Mouse (Mus musculus) kidney, postnatal 10 days (tissue): ENCODE measurements around the gene Dstn.

Experiments used
- DNase-seq: peaks from one replicate; pipeline ENCODE4 v3.0.0; 2021; ENCODE audit warnings: mixed read lengths

Gene Dstn

GRCm38 (mm10) chr2:143914760-143915599 is at the start of gene Dstn:
Gene Dstn, plus strand, starts transcription at chr2:143915320.
- DNase-seq, result peak; percentile 98

GRCm38 (mm10) chr2:143867326-143867725 is 47.8 kb upstream of the Dstn start:
- peak; percentile 91 for DNase-seq

DNA sequence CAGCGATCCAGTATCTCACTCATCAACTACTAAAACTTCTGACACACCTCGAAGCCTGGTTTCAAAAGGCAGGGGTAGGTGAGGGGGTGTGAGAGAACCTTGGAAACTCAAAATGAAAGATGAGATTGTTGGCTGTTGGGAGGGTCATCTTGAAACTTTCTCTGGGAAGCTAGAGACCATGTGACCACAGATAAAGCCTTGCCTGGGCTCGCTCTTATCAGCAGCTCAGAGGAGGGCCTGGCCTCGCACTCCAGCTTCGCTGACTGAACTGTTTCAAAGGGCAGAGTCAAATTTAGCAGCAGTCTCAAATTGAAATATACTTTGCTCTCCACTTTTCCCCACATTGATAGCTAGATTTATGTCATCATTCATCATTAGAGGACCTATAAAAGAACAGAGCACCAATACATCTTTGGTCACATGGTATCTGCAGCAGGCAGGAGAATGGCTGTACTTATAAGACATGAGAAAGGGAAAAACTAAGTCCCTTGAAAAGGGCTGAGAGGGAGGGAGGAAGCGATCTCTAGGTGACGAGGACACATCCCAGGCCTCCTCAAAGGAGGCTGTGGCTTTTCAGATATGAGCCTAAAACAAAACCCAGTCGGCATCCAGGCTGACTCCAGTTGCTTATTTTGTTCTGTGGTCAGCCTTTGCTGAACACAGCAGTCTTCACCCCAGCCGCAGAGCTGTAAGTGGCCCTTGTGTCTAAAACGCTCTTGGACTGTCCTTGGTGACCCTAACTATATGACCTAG is 44.0 kb upstream of the Dstn start:
- DNase-seq, result peak; percentile 32

- no peak for DNase-seq
Observed at GRCm38 (mm10) chr2:143876026-143876425, 39.1 kb upstream of the Dstn start.

- DNase-seq, result no peak
Observed at GRCm38 (mm10) chr2:143876929-143877632, 38.0 kb upstream of the Dstn start.

DNA sequence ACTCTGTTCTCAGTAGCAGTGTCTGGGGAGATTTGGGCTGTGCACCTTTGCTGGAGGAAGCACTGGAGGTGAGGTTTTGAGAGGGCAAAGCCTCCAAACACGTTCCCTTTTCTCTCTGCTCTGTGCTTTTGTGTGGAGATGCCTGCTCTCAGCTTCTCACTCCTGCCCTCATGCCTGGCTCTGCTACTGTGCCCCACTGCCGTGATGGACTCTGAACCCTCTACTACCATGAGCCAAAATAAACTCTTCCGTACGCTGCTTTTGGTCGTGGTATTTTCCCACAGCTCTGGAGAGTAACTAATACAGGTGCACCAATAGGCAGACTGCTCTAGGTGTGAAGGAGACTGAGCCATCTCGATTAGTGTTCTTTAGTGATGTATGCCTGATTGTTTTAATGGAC is 35.8 kb upstream of the Dstn start:
- no peak for DNase-seq

DNA sequence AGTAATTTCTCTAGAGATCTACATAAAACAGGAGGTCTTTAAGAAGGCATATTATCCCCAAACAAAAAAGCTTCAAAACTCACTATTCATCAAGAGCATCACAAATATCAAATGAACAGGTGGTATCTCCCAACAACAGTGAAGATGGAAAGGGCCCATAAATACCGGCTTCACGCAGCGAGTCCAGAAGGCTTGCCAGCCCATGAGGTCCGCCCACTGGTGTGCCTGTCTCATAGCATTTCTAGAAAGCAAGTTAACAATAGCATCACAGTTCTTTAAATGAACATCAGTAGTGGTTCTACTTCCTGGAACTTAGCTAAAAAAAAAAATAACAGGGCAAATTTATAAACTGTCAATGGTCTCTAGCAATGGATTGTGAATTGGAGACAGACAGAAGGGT is 33.1 kb upstream of the Dstn start:
- DNase-seq, result no peak

DNA sequence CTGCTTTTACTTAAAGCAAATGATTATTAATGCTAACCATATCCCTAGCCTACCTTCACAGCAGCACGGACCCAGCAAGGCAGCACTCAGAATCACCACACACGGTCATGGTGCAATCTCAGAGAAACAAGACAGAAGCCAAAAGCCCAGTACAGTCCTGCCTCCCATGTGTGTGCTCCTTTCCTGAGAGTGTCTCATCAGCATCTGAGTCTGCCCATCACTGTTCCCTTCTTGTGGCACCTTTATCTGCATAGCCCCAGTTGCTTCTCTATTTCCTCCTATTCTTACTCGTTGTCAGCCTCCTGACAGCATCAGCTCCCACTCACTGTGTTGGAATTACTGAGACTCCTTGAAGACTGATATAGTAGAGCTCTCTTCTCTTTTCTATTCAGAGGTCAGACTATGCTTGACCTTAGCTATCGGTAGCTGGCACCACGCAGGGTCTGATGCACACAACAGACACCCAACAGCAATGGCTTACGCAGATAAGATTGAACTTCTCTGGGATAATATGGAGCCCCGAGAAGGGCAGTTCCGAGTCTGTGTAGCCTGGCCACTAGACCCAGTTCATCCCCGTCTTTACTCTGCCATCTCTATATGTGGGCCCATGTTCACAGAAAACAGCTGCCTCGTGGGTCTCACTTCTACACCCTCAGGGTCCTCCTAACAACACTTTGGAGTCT is 32.4 kb upstream of the Dstn start:
- DNase-seq, result no peak

DNA sequence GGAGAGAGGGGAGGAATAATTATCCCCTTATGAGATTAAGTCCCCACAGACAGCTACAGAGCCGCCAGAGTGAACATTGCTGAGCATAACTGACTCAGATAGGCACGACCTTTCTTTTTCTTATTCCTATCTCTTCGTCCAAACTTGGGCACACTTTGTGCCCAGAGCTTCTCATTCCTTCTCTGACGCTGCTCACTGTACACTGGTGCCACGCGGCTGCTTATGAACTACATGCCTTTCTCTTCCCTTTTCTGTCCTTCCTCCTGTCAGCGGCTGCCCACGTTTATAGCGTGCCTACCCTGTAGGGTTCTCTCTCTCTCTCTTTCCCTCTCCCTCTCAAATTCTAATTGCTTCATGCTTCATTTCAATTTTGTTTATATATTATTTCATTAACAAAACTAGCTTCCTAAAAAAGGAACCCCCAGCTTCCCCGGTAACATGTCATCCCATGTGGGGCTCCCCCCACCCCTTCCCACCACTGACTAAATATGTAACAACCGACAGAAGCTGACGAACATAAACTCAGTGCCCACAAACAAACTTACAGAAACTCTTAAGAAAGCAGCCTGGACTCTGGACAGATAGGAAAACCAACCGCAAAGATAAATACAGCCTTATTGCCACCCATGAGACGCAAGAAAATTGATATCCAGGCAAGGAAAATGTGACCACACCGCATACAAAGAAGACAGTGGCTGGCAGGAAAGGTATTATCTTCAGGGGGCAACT is 25.8 kb upstream of the Dstn start:
- no peak for DNase-seq

GRCm38 (mm10) chr2:143889860-143890433 is 25.2 kb upstream of the Dstn start:
- DNase-seq, result peak; percentile 45

DNA sequence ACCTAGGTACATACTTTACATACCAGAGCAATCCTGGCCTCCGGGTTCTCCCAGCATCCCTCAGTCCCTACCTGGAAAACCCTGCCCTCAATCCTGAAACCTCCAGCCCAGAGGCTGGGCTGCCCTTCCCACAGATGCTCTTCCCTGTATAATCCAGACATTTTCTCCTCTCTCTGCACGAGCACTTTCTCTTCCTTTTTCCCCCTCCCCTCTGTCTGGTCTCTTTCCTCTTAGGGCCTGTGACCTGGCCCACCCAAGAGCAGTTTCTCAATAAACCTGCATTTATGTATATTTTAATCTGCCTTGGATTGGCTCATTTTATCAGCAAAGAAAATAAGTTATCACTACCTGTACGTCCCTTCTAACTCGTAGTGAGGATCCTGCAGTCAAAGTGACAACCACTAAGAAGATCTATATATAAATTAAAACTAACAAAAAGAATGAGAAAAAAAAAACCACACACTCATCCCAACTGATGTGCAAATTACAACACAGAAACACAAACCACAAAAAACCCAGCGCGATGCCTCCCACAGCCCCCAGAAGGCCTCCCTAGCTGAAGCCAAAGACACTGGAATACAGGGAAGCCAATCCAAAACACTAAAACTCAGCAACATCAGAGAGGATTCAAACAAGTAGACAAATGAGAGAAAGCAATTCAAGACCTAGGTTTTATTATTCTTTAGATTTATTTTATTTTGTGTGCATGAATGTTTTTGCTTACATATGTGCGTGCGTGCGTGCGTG is 23.6 kb upstream of the Dstn start:
- DNase-seq, result no peak

DNA sequence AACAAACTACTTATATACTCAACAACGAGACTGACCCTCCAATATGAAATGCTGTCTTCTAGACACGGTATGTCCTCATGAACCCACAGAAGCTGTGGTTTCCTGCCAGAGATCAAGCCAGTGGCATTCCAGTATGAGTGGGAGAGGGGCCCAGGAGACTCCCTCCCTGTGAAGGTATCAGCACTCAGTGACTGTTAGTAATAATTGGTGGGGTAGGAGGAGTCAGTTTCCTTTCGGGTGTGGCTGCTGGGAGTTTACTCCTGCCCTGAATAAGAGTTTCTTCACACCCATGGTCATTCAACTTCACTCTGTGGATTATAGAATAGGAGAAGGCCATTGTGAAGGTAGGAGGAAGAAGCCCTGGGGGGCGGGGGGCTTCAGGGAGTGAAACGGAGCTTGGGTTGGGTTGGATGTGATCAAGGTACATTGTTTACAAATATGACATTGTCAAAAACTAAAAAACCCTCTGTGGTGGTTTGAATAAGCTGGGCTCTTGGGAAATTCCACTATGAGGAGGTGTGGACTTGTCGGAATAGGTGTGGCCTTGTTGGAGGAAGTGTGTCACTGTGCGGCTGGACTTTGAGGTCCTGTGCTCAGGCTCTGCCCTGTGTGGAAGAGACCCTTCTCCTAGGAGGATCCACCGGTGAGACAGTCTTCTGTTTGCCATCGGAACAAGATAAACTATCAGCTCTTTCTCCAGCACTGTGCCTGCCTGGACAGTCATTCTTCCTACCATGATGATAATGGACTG is 15.5 kb upstream of the Dstn start:
- DNase-seq, result no peak

DNA sequence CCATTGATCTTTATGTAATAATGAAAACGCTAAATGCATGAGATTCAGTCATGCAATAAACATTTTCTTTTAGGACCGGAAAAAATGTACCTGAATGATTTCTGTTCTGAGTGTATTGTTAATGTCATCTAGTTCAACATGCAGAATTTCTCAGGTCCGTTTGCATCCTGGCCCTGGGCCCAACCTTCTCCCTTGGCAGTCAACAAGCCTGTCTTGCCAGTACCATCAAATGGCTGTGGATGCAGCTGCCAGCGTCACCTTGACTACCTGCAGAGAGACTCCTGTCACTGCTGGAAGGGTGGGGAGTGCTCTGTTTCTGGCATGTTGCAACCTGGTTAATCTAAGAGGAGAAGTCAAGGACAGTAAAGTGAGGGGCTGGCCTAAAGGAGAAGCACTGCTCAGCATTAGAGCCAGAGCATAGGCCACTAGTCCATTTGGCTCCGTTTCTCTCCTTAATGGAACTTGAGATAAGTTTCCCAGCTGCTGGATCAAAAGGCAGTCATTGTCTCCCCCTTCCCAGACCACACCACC is 14.2 kb upstream of the Dstn start:
- DNase-seq, result no peak

DNA sequence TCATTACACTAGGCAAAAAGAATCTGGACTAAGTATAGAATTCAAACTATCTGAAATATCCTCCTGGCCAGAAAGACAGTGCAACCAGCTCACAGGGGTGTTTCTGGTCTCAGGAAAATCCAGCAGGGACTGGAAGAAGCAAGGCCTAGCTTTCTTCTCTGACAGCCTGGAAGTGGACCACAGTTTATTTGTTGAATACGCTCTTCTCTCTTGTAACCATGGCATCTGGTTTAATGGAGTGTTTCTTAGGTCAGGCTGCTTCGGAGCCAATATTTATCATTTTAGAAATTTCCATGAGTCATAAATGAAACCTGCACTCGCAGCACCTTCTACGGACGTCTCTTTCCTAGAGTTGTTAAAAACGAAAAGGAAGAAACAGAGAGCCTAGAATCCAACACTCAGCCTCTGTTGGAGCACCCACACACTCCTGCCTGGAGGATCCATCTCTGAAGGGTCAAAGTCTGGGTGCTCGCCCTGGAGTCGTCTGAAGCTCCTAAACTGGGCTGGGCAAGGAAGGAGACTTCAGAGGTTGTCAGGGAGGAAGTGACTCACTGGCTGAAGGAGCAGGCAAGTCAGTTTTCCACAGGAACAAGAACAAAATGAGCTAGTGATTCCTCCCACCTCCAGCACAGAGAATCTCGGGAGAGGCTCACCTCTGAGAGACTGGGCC is 11.6 kb upstream of the Dstn start:
- DNase-seq, result no peak

DNA sequence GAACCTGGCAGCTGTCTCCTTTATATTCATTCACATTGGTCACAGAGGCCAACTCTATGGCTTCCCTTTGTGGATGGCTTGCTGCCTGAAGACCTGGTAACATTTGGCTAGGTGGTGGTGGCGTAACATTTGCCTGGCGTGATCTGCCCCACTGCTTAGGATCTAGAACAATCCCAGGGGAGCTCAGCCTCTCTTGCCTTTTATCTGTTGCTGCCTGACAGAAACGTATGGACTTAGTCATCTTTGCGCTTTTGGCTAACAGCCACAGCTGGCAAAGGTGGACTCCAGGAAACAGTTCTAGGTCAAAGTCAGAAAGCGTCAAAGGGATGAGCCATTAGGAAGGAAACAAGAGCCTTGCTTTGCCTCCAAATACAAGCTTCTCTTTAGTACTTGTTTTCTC is 10.2 kb upstream of the Dstn start:
- peak; percentile 47 for DNase-seq

- DNase-seq, result no peak
Observed at GRCm38 (mm10) chr2:143909230-143909629, 5.9 kb upstream of the Dstn start.

GRCm38 (mm10) chr2:143912199-143912598 is 2.9 kb upstream of the Dstn start:
- DNase-seq, result no peak

DNA sequence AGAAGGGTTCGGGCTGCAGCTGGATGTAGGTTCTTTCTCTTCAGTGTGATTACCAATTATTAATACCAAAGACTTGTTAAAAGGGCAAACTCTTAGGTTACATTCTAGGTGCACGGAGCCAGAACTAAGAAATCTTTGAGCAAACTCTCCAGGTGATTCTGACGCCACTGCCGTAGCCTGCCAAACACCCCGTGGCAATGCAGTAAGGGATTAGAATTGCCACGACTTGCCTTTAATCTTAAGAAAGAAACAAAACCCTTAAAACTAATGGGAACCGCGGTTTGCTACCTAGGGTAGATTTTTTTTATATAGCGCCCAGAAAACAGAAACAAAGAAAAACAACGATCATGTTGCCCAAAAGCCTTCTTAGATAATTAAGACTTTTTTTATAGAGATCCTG is 899 bp upstream of the Dstn start:
- DNase-seq, result no peak

GRCm38 (mm10) chr2:143915600-143916135 is 548 bp downstream of the Dstn start:
- DNase-seq, result no peak
